Mouse (Mus musculus) neural tube, embryonic 10.5 days (tissue): ENCODE data around the gene Fn1.

Experiments used
- DNase-seq: peaks from one replicate; pipeline ENCODE4 v3.0.0-alpha.2; 2017; ENCODE audit warnings: low spot score; ENCODE audit errors: extremely low spot score

Fn1 gene

DNA sequence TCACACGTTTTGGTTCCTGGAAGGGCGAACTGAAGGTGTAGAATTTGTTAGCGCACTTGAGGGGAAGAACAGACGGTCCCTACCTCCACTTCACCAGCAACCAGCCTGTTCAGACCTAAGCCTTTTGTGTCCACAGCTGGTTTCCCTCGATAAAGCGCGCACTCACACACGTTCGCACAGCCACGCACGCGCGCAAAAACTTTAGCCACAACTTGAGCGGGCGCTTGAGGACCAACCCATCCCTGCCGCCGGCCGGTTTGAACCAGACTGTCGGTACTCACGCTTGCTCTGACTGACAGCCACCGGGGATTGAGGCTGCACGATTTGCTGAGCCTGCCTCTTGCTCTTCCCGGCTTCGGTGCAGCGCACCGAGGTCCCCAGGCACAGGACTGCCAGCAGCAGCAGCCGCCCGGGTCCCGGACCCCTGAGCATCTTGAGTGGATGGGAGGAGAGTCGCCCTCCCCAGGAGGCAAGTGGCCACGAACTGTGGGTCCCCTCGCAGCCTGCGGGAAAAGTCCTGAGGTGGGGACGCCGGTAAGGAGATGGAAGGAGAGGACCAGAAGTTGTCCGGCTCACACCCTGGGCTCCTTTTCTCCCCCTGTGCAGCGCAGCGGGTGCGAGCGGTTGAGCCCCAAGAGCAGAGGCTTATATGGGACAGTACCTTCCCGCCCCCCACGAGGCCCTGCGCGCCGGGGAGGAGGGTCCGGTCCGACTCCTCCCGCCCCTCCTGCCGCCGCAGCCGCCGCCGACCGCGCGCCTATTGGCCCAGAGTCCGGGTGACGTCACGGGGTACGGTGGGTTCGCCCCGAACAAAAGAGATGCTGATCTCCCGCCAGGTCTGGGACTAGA lies at the start of gene Fn1:
TSS of gene Fn1 (minus strand) at position 650 of the 849 bp plus-strand sequence.
- peak; percentile 94 for DNase-seq

DNA sequence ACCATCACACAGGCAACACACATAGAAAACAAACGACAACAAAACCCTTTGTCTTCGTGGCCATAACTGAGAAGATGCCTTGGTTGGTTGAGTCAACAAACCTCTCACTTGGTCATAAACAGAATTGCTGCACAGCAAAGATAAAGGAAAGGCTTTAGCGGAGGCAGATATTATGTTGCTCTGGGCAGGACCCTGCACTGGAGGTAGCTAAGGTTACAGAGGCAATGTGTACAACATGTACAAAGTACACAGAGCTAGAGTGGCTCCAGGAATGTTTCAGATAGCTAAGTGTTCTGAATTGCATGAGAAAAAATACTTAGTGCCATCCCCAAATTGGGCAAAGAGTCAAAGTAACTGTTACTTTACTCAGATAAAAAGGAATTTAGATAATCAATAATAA lies 43.1 kb upstream of the Fn1 start:
- no peak for DNase-seq

- no peak for DNase-seq
Observed at GRCm38 (mm10) chr1:71691472-71692277, 38.7 kb upstream of the Fn1 start.

- no peak for DNase-seq
Observed at GRCm38 (mm10) chr1:71688926-71689303, 35.9 kb upstream of the Fn1 start.

- DNase-seq, result no peak
Observed at GRCm38 (mm10) chr1:71688272-71688925, 35.4 kb upstream of the Fn1 start.

GRCm38 (mm10) chr1:71686791-71687190 lies 33.8 kb upstream of the Fn1 start:
- no peak for DNase-seq

- no peak for DNase-seq
Observed at GRCm38 (mm10) chr1:71683736-71684135, 30.7 kb upstream of the Fn1 start.

GRCm38 (mm10) chr1:71682194-71682715 lies 29.3 kb upstream of the Fn1 start:
- no peak for DNase-seq

DNA sequence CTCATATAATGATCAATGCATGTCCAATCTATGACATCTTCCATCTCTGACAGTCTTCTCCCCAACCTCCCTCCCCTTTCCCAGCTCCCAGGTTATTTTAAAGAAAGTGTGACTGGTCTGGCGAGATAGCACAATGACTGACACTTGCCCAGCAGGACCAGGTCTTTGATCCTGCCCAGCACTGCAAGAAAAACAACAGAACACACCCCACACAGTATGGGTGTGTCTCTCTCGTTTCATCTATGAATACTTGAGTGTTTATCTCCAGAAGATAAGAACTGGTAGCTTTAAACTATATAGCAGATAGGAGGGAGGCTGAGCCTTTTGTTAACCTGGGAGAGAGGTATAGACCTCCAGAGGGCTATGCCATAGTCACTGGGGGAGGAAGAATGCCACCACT lies 28.3 kb upstream of the Fn1 start:
- no peak for DNase-seq

GRCm38 (mm10) chr1:71680046-71680672 lies 27.2 kb upstream of the Fn1 start:
- DNase-seq, result no peak

- no peak for DNase-seq
Observed at GRCm38 (mm10) chr1:71675420-71675819, 22.4 kb upstream of the Fn1 start.

GRCm38 (mm10) chr1:71674274-71674673 lies 21.3 kb upstream of the Fn1 start:
- DNase-seq, result no peak

GRCm38 (mm10) chr1:71673398-71673910 lies 20.5 kb upstream of the Fn1 start:
- no peak for DNase-seq

GRCm38 (mm10) chr1:71672346-71672745 lies 19.3 kb upstream of the Fn1 start:
- no peak for DNase-seq

DNA sequence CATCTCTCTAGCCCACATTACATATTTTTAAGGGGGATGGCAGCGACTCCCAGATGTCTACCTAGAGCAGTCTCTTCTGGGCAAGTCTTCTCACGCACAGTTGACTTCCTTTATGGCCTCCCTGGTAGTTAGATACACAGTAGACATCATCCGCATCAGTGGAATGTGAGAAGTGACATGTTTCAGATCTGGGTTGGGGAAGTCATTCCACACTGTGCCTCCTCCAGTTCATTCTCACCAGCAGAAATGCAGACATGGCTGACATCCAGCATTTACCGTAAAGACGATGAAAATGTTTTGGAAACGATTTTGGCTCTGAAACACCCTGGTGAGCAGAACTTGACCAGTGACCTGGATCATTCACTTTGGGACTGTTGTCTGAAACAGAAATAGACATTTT lies 10.2 kb upstream of the Fn1 start:
- no peak for DNase-seq

- no peak for DNase-seq
Observed at GRCm38 (mm10) chr1:71658632-71659031, 5.6 kb upstream of the Fn1 start.

DNA sequence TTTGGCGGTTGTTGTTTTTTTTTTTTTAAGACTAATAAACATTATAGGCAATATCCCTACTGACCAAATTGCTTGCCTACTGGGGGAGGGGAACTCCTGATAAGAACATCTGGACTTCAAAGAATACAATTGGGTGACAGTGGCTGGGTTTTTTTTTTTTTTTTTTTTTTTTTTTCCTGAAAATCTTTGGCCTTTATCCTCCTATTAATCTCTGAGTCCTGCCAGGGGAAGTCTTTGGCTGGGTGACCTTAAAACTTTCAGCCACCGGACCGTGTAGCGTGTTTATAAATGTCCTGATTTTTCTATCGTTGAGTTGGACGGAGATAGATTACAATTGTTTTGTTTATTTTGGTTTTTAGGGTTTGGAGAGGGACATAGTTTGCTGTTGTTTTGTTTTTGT lies 3.3 kb upstream of the Fn1 start:
- no peak for DNase-seq

GRCm38 (mm10) chr1:71654221-71654620 lies 1.2 kb upstream of the Fn1 start:
- DNase-seq, result no peak

- DNase-seq, result peak; percentile 71
Observed at GRCm38 (mm10) chr1:71653400-71654159, 580 bp upstream of the Fn1 start.

GRCm38 (mm10) chr1:71651828-71652227 lies 1.2 kb downstream of the Fn1 start:
- DNase-seq, result no peak
